Mouse (Mus musculus): ENCODE measurements at regions not wholly inside any gene's neighbourhood (a gene's known extent, or its start where the extent isn't known, plus 50 kb on each side); places are given as distances from the start of the nearest gene placed in this dataset.

- ATAC-seq, result no peak
- WGBS, result 61% methylated on average over 5 of the region's 5 CpGs
- H3K9ac ChIP-seq (ENCODE audit: low read depth, low read length), result no peak overlapping the region
These were observed 139.2 kb upstream of the Lrfn2 start for GRCm38 (mm10) chr17:48792954-48793353.

GRCm38 (mm10) chr17:48795773-48796172 lies 136.4 kb upstream of the Lrfn2 start:
- Histone ChIP-seq H3K27ac (ENCODE audit: low read length) (no peak overlapping the region), H3K9me3 (ENCODE audit: control insufficient read depth, low read length) (no peaks in the 10 kb centered on the region), H3K4me1 (ENCODE audit: control insufficient read depth, insufficient read depth, low read length) (no peaks in the 10 kb centered on the region), H3K27me3 (replicated peaks; ENCODE audit: control insufficient read depth, insufficient read depth, low read length) (no peaks in the 10 kb centered on the region), H3K36me3 (ENCODE audit: control insufficient read depth, insufficient read depth, low read length) (no peaks in the 10 kb centered on the region), H3K4me2 (ENCODE audit: low read depth, low read length) (no peak overlapping the region), H3K4me3 (ENCODE audit: low read length) (no peak overlapping the region), H3K9ac (ENCODE audit: low read depth, low read length) (no peak overlapping the region)
- ATAC-seq, result no peak
- WGBS, result 77% methylated on average over 5 of the region's 5 CpGs

More at GRCm38 (mm10) chr17:48792954-48793353, 139.2 kb upstream of the Lrfn2 start:
- H3K27ac ChIP-seq (ENCODE audit: low read length), result no peak overlapping the region
- no peaks in the 10 kb centered on the region for H3K27me3 ChIP-seq (replicated peaks; ENCODE audit: control insufficient read depth, insufficient read depth, low read length)
- no peak overlapping the region for H3K4me2 ChIP-seq (ENCODE audit: low read depth, low read length)
- no peak overlapping the region for H3K4me3 ChIP-seq (ENCODE audit: low read length)
- no peaks in the 10 kb centered on the region for H3K4me1 ChIP-seq (ENCODE audit: control insufficient read depth, insufficient read depth, low read length)
- no peaks in the 10 kb centered on the region for H3K36me3 ChIP-seq (ENCODE audit: control insufficient read depth, insufficient read depth, low read length)
- H3K9me3 ChIP-seq (ENCODE audit: control insufficient read depth, low read length), result no peaks in the 10 kb centered on the region

- WGBS, result 73% methylated on average over 3 of the region's 3 CpGs
- Histone ChIP-seq H3K4me2 (ENCODE audit: low read depth, low read length) (no peak overlapping the region), H3K9ac (ENCODE audit: low read depth, low read length) (no peak overlapping the region), H3K27ac (ENCODE audit: low read length) (no peak overlapping the region), H3K27me3 (replicated peaks; ENCODE audit: control insufficient read depth, insufficient read depth, low read length) (no peaks in the 10 kb centered on the region), H3K9me3 (ENCODE audit: control insufficient read depth, low read length) (no peaks in the 10 kb centered on the region), H3K4me1 (ENCODE audit: control insufficient read depth, insufficient read depth, low read length) (no peaks in the 10 kb centered on the region), H3K36me3 (ENCODE audit: control insufficient read depth, insufficient read depth, low read length) (no peaks in the 10 kb centered on the region), H3K4me3 (ENCODE audit: low read length) (no peak overlapping the region)
- no peak for ATAC-seq
These were observed 134.0 kb upstream of the Lrfn2 start for GRCm38 (mm10) chr17:48798196-48798595.

GRCm38 (mm10) chr17:48802673-48803072 lies 129.5 kb upstream of the Lrfn2 start:
- H3K9me3 ChIP-seq (ENCODE audit: control insufficient read depth, low read length), result no peaks in the 10 kb centered on the region
- H3K4me3 ChIP-seq (ENCODE audit: low read length), result no peak overlapping the region
- no peaks in the 10 kb centered on the region for H3K4me1 ChIP-seq (ENCODE audit: control insufficient read depth, insufficient read depth, low read length)
- H3K36me3 ChIP-seq (ENCODE audit: control insufficient read depth, insufficient read depth, low read length), result no peaks in the 10 kb centered on the region
- 57% methylated on average over 7 of the region's 7 CpGs for WGBS
- no peaks in the 10 kb centered on the region for H3K27me3 ChIP-seq (replicated peaks; ENCODE audit: control insufficient read depth, insufficient read depth, low read length)
- ATAC-seq, result no peak
- H3K27ac ChIP-seq (ENCODE audit: low read length), result no peak overlapping the region
- H3K9ac ChIP-seq (ENCODE audit: low read depth, low read length), result no peak overlapping the region
- no peak overlapping the region for H3K4me2 ChIP-seq (ENCODE audit: low read depth, low read length)

- Histone ChIP-seq H3K4me1 (ENCODE audit: control insufficient read depth, insufficient read depth, low read length) (no peaks in the 10 kb centered on the region), H3K27ac (ENCODE audit: low read length) (no peak overlapping the region), H3K4me2 (ENCODE audit: low read depth, low read length) (no peak overlapping the region), H3K4me3 (ENCODE audit: low read length) (no peak overlapping the region), H3K36me3 (ENCODE audit: control insufficient read depth, insufficient read depth, low read length) (no peaks in the 10 kb centered on the region), H3K27me3 (replicated peaks; ENCODE audit: control insufficient read depth, insufficient read depth, low read length) (no peaks in the 10 kb centered on the region), H3K9me3 (ENCODE audit: control insufficient read depth, low read length) (no peaks in the 10 kb centered on the region), H3K9ac (ENCODE audit: low read depth, low read length) (no peak overlapping the region)
- ATAC-seq, result no peak
- WGBS, result 72% methylated on average over 3 of the region's 3 CpGs
These were observed 124.3 kb upstream of the Lrfn2 start for GRCm38 (mm10) chr17:48807905-48808304.

GRCm38 (mm10) chr17:48814753-48815504 lies 117.2 kb upstream of the Lrfn2 start:
- Histone ChIP-seq H3K4me2 (ENCODE audit: low read depth, low read length) (no peak overlapping the region), H3K4me3 (ENCODE audit: low read length) (no peak overlapping the region), H3K9ac (ENCODE audit: low read depth, low read length) (no peak overlapping the region), H3K9me3 (ENCODE audit: control insufficient read depth, low read length) (no peaks in the 10 kb centered on the region), H3K36me3 (ENCODE audit: control insufficient read depth, insufficient read depth, low read length) (no peaks in the 10 kb centered on the region), H3K4me1 (ENCODE audit: control insufficient read depth, insufficient read depth, low read length) (peaks cover 4% of the 10 kb centered on the region; the same call in 1 of the 2 replicates), H3K27me3 (replicated peaks; ENCODE audit: control insufficient read depth, insufficient read depth, low read length) (no peaks in the 10 kb centered on the region), H3K27ac (ENCODE audit: low read length) (no peak overlapping the region)
- WGBS, result 67% methylated on average over 15 of the region's 15 CpGs
- ATAC-seq, result no peak

GRCm38 (mm10) chr17:48816588-48817324 lies 115.4 kb upstream of the Lrfn2 start:
- Histone ChIP-seq H3K27ac (ENCODE audit: low read length) (no peak overlapping the region), H3K4me2 (ENCODE audit: low read depth, low read length) (no peak overlapping the region), H3K27me3 (replicated peaks; ENCODE audit: control insufficient read depth, insufficient read depth, low read length) (no peaks in the 10 kb centered on the region), H3K9me3 (ENCODE audit: control insufficient read depth, low read length) (no peaks in the 10 kb centered on the region), H3K9ac (ENCODE audit: low read depth, low read length) (no peak overlapping the region), H3K36me3 (ENCODE audit: control insufficient read depth, insufficient read depth, low read length) (no peaks in the 10 kb centered on the region), H3K4me1 (ENCODE audit: control insufficient read depth, insufficient read depth, low read length) (peaks cover 4% of the 10 kb centered on the region; the same call in 1 of the 2 replicates), H3K4me3 (ENCODE audit: low read length) (no peak overlapping the region)
- ATAC-seq, result no peak
- WGBS, result 56% methylated on average over 9 of the region's 9 CpGs

- H3K9ac ChIP-seq (ENCODE audit: low read depth, low read length), result no peak overlapping the region
- ATAC-seq, result no peak
- no peak overlapping the region for H3K4me2 ChIP-seq (ENCODE audit: low read depth, low read length)
- 72% methylated on average over 13 of the region's 13 CpGs for WGBS
- H3K36me3 ChIP-seq (ENCODE audit: control insufficient read depth, insufficient read depth, low read length), result no peaks in the 10 kb centered on the region
- no peaks in the 10 kb centered on the region for H3K9me3 ChIP-seq (ENCODE audit: control insufficient read depth, low read length)
- H3K4me1 ChIP-seq (ENCODE audit: control insufficient read depth, insufficient read depth, low read length), result peaks cover 4% of the 10 kb centered on the region; the same call in 1 of the 2 replicates
- H3K4me3 ChIP-seq (ENCODE audit: low read length), result no peak overlapping the region
- H3K27ac ChIP-seq (ENCODE audit: low read length), result no peak overlapping the region
- no peaks in the 10 kb centered on the region for H3K27me3 ChIP-seq (replicated peaks; ENCODE audit: control insufficient read depth, insufficient read depth, low read length)
These were observed 114.6 kb upstream of the Lrfn2 start for GRCm38 (mm10) chr17:48817551-48817950.

GRCm38 (mm10) chr17:48819703-48820102 lies 112.5 kb upstream of the Lrfn2 start:
- Histone ChIP-seq H3K4me2 (ENCODE audit: low read depth, low read length) (no peak overlapping the region), H3K4me3 (ENCODE audit: low read length) (no peak overlapping the region), H3K4me1 (ENCODE audit: control insufficient read depth, insufficient read depth, low read length) (peaks cover 4% of the 10 kb centered on the region; the same call in 1 of the 2 replicates), H3K9me3 (ENCODE audit: control insufficient read depth, low read length) (no peaks in the 10 kb centered on the region), H3K36me3 (ENCODE audit: control insufficient read depth, insufficient read depth, low read length) (no peaks in the 10 kb centered on the region), H3K27ac (ENCODE audit: low read length) (no peak overlapping the region), H3K27me3 (replicated peaks; ENCODE audit: control insufficient read depth, insufficient read depth, low read length) (no peaks in the 10 kb centered on the region), H3K9ac (ENCODE audit: low read depth, low read length) (no peak overlapping the region)
- no peak for ATAC-seq
- 76% methylated on average over 1 of the region's 1 CpGs for WGBS
